Mouse (Mus musculus) E14TG2a.4 (cell line): ENCODE data around the gene Nck1.

Experiments used
- H3K27me3 ChIP-seq: 2 replicates; pipeline ENCODE4 v1.6.1; 2014; ENCODE audit warnings: low read length, control low read depth; ENCODE audit not compliant: insufficient read depth
- H3K36me3 ChIP-seq: 2 replicates; pipeline ENCODE4 v1.6.1; 2014; ENCODE audit warnings: low read length, control low read depth; ENCODE audit not compliant: insufficient read depth
- H3K4me1 ChIP-seq: replicated peaks from 2 replicates; pipeline ENCODE4 v1.6.1; 2014; ENCODE audit warnings: low read depth, low read length, control low read depth
- H3K4me3 ChIP-seq: replicated peaks from 2 replicates; pipeline ENCODE4 v1.5.1; 2014; ENCODE audit warnings: mild to moderate bottlenecking, low read length
- H3K9me3 ChIP-seq: 2 replicates; pipeline ENCODE4 v1.6.1; 2014; ENCODE audit warnings: low read length, control low read depth
- CTCF ChIP-seq: conservative IDR thresholded peaks from 2 replicates; pipeline ENCODE4 v1.5.1; 2014; ENCODE audit warnings: low read length
- NANOG ChIP-seq: IDR thresholded peaks from 2 replicates; pipeline ENCODE4 v1.6.1; 2014; ENCODE audit warnings: borderline replicate concordance, low read length, mixed read lengths
- POU5F1 ChIP-seq: IDR thresholded peaks from 2 replicates; pipeline ENCODE4 v1.6.1; 2014; ENCODE audit warnings: low read length, borderline replicate concordance

The Nck1 gene

GRCm38 (mm10) chr9:100546594-100546910 is 618 bp upstream of the Nck1 start:
- no peak for TF ChIP-seq POU5F1
- TF ChIP-seq CTCF, result no peak
- TF ChIP-seq NANOG, result no peak
- Histone ChIP-seq H3K4me1 (peaks cover 18% of the 10 kb centered on the region), H3K9me3 (peaks cover 4% of the 10 kb centered on the region), H3K27me3 (peaks cover 7% of the 10 kb centered on the region; the same call in 1 of the 2 replicates), H3K36me3 (no peaks in the 10 kb centered on the region), H3K4me3 (peak overlapping the region; percentile 95)

GRCm38 (mm10) chr9:100544948-100545714 is 803 bp downstream of the Nck1 start:
- no peak for TF ChIP-seq CTCF
- no peak for TF ChIP-seq NANOG
- no peak for TF ChIP-seq POU5F1
- peak overlapping the region; percentile 95 for H3K4me3 ChIP-seq

GRCm38 (mm10) chr9:100535618-100536262 is 10.2 kb downstream of the Nck1 start:
- peaks cover 7% of the 10 kb centered on the region for H3K4me1 ChIP-seq
- no peaks in the 10 kb centered on the region for H3K36me3 ChIP-seq
- no peaks in the 10 kb centered on the region for H3K9me3 ChIP-seq
- no peaks in the 10 kb centered on the region for H3K27me3 ChIP-seq
- TF ChIP-seq CTCF (no peak), POU5F1 (no peak), NANOG (no peak)
- H3K4me3 ChIP-seq, result no peak overlapping the region

More at GRCm38 (mm10) chr9:100544948-100545714, 803 bp downstream of the Nck1 start:
- Histone ChIP-seq H3K4me1 (peaks cover 25% of the 10 kb centered on the region), H3K9me3 (peaks cover 4% of the 10 kb centered on the region), H3K36me3 (no peaks in the 10 kb centered on the region), H3K27me3 (no peaks in the 10 kb centered on the region)

- no peak for TF ChIP-seq POU5F1
- no peak for TF ChIP-seq NANOG
- no peak for TF ChIP-seq CTCF
- Histone ChIP-seq H3K9me3 (no peaks in the 10 kb centered on the region), H3K27me3 (no peaks in the 10 kb centered on the region), H3K36me3 (no peaks in the 10 kb centered on the region), H3K4me1 (no peaks in the 10 kb centered on the region), H3K4me3 (no peak overlapping the region)
Observed at GRCm38 (mm10) chr9:100534686-100535085, 11.2 kb downstream of the Nck1 start.

GRCm38 (mm10) chr9:100532847-100533505 is 13.0 kb downstream of the Nck1 start:
- Histone ChIP-seq H3K9me3 (0 out of 2 replicates have a peak, but pooled peaks cover 3% of the 10 kb centered on the region), H3K4me1 (no peaks in the 10 kb centered on the region), H3K36me3 (no peaks in the 10 kb centered on the region), H3K4me3 (no peak overlapping the region), H3K27me3 (no peaks in the 10 kb centered on the region)
- TF ChIP-seq NANOG (no peak), POU5F1 (no peak), CTCF (no peak)

GRCm38 (mm10) chr9:100531296-100531695 is 14.6 kb downstream of the Nck1 start:
- Histone ChIP-seq H3K4me3 (no peak overlapping the region), H3K4me1 (no peaks in the 10 kb centered on the region), H3K36me3 (no peaks in the 10 kb centered on the region), H3K27me3 (no peaks in the 10 kb centered on the region), H3K9me3 (0 out of 2 replicates have a peak, but pooled peaks cover 3% of the 10 kb centered on the region)
- TF ChIP-seq CTCF (no peak), POU5F1 (no peak), NANOG (no peak)

- no peak for TF ChIP-seq POU5F1
- TF ChIP-seq NANOG, result no peak
- TF ChIP-seq CTCF, result no peak
- no peaks in the 10 kb centered on the region for H3K36me3 ChIP-seq
- no peak overlapping the region for H3K4me3 ChIP-seq
- H3K9me3 ChIP-seq, result 0 out of 2 replicates have a peak, but pooled peaks cover 3% of the 10 kb centered on the region
- H3K4me1 ChIP-seq, result peaks cover 3% of the 10 kb centered on the region; the same call in 1 of the 2 replicates
- H3K27me3 ChIP-seq, result no peaks in the 10 kb centered on the region
Observed at GRCm38 (mm10) chr9:100525225-100525624, 20.7 kb downstream of the Nck1 start.

- Histone ChIP-seq H3K4me3 (no peak overlapping the region), H3K36me3 (no peaks in the 10 kb centered on the region), H3K27me3 (no peaks in the 10 kb centered on the region), H3K9me3 (no peaks in the 10 kb centered on the region), H3K4me1 (peaks cover 5% of the 10 kb centered on the region; the same call in 1 of the 2 replicates)
- TF ChIP-seq NANOG (no peak), CTCF (no peak), POU5F1 (no peak)
Observed at GRCm38 (mm10) chr9:100522029-100522428, 23.9 kb downstream of the Nck1 start.
